In the genomic region with DNA sequence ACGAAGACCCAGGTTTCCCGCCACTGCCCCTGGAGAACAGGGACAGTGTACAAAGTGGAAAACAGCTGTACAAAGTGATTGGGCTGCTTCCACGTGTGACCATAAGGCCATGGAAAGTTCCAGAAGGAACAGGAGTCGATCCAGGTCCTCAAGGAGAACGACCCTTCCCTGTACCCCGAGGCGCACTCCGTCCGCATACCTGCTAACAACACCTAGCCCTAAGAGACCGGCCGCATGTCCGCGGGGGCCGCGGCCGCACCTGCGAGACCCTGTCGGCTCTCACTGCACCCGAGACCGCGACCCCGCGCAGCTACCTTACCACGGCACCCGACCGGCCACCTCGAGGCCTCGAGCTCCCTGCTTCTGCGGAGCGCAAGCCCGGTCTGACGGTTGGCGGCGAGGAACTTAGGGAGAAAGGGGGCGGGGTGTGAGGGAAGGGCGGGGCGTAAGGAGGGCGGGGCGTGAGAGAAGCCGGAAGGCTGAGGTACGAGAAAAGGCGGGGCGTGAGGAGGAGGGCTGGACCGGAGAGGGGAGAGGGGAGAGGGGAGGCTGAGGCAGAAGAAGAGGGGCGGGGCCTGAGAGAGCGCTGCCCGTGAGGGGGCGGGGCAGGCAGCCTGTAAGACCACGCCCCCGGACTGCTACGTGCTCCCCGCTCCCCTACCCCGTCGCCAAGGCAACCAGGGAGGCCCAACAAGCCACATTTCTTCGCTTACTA, we compare ENCODE assay signal across 8 mouse cellular contexts. TPM values are rescaled to one million over a fixed set of nuclear protein-coding genes. Genes with fewer than 3 reads are reported as not detected.
DNase-seq lines count a peak whose midpoint lies in the region; ATAC-seq and TF ChIP-seq lines count a peak whose summit lies in the region.

A gene (minus strand): TSS at position 413 of the 715 bp plus-strand sequence.

- no peak for TF ChIP-seq EP300 in heart, adult 2 months (IDR thresholded peaks at IDR 0.05; ENCODE audit: insufficient read depth, low read depth, low read length)

- peak within 1 kb of the TSS; percentile 66 for H3K4me2 ChIP-seq in limb, embryonic 13.5 days (replicated peaks)
- H3K4me2 ChIP-seq in midbrain, embryonic 14.5 days (ENCODE audit: low read length) = peak within 1 kb of the TSS; percentile 67

- peak; percentile 63 for DNase-seq in adrenal gland, adult 8-10 months
- DNase-seq in embryonic facial prominence, embryonic 10.5 days (ENCODE audit: low spot score) = peak; percentile 96
- DNase-seq in heart, adult 2 months = peak; percentile 47 to 55
- DNase-seq in kidney, adult 18-20 months = peak; percentile 73
- DNase-seq in midbrain, embryonic 14.5 days = peak; percentile 94
- DNase-seq in yolk sac, embryonic 10.5 days (ENCODE audit: low spot score) = peak; percentile 87

- no peak for TF ChIP-seq CTCF in heart, adult 2 months (IDR thresholded peaks at IDR 0.05)
- no peak for TF ChIP-seq CTCF in small intestine, adult 2 months (IDR thresholded peaks at IDR 0.05; ENCODE audit: extremely low read depth, insufficient read length, insufficient replicate concordance, low read depth, low read length)

- H3K9ac ChIP-seq in heart, adult 2 months (ENCODE audit: low read depth, low read length) = no peak within 1 kb of the TSS; the same call in 1 of the 2 replicates
- peak within 1 kb of the TSS; percentile 46; the same call in 1 of the 2 replicates for H3K9ac ChIP-seq in limb, embryonic 13.5 days
- H3K9ac ChIP-seq in midbrain, embryonic 14.5 days (replicated peaks; ENCODE audit: low read length) = peak within 1 kb of the TSS; percentile 24; the same call in 1 of the 2 replicates

- H3K27ac ChIP-seq in embryonic facial prominence, embryonic 10.5 days (replicated peaks) = peak within 1 kb of the TSS; percentile 66
- no peak within 1 kb of the TSS for H3K27ac ChIP-seq in heart, adult 2 months
- no peak within 1 kb of the TSS for H3K27ac ChIP-seq in limb, embryonic 13.5 days
- no peak within 1 kb of the TSS for H3K27ac ChIP-seq in midbrain, embryonic 14.5 days (replicated peaks; ENCODE audit: low read depth, low read length)
- H3K27ac ChIP-seq in small intestine, adult 2 months (ENCODE audit: insufficient read depth, low read depth, low read length) = no peak within 1 kb of the TSS

- no peaks in the 10 kb centered on the region for H3K79me2 ChIP-seq in heart, adult 2 months (replicated peaks; ENCODE audit: control insufficient read depth, insufficient read depth, low read length)

- H3K4me3 ChIP-seq in embryonic facial prominence, embryonic 10.5 days = peak within 1 kb of the TSS; percentile 61
- peak within 1 kb of the TSS; percentile 20; the same call in 1 of the 2 replicates for H3K4me3 ChIP-seq in heart, adult 2 months
- H3K4me3 ChIP-seq in limb, embryonic 13.5 days = peak within 1 kb of the TSS; percentile 44
- H3K4me3 ChIP-seq in midbrain, embryonic 14.5 days (replicated peaks; ENCODE audit: low read depth, low read length) = peak within 1 kb of the TSS; percentile 42
- H3K4me3 ChIP-seq in small intestine, adult 2 months (ENCODE audit: low read depth, low read length) = peak within 1 kb of the TSS; percentile 49

- ATAC-seq in limb, embryonic 13.5 days (ENCODE audit: low FRiP score, low read depth) = peak; percentile 92
- ATAC-seq in midbrain, embryonic 14.5 days (ENCODE audit: low FRiP score, low TSS enrichment) = peak; percentile 91

- no peak for TF ChIP-seq POLR2A in heart, adult 2 months (IDR thresholded peaks at IDR 0.05; ENCODE audit: insufficient read depth, low read depth, low read length)
- no peak; the same call in 1 of the 2 replicates for TF ChIP-seq POLR2A in small intestine, adult 2 months (IDR thresholded peaks at IDR 0.05; ENCODE audit: low read depth, low read length)

- WGBS in embryonic facial prominence, embryonic 10.5 days = 15% methylated on average over 53 of the region's 55 CpGs
- 14% methylated on average over 51 of the region's 55 CpGs for WGBS in heart, adult 2 months
- WGBS in limb, embryonic 13.5 days = 15% methylated on average over 35 of the region's 55 CpGs
- 13% methylated on average over 53 of the region's 55 CpGs for WGBS in midbrain, embryonic 14.5 days
- WGBS in small intestine, adult 2 months = 11% methylated on average over 53 of the region's 55 CpGs

- no peaks in the 10 kb centered on the region for H3K36me3 ChIP-seq in embryonic facial prominence, embryonic 10.5 days (replicated peaks)
- H3K36me3 ChIP-seq in heart, adult 2 months (ENCODE audit: control insufficient read depth, insufficient read depth, low read length) = no peaks in the 10 kb centered on the region
- no peaks in the 10 kb centered on the region for H3K36me3 ChIP-seq in limb, embryonic 13.5 days
- no peaks in the 10 kb centered on the region for H3K36me3 ChIP-seq in midbrain, embryonic 14.5 days (ENCODE audit: control insufficient read depth, insufficient read depth, low read length)
- H3K36me3 ChIP-seq in small intestine, adult 2 months (ENCODE audit: control insufficient read depth, insufficient read depth, low read length) = no peaks in the 10 kb centered on the region

- H3K9me3 ChIP-seq in embryonic facial prominence, embryonic 10.5 days = no peaks in the 10 kb centered on the region
- no peaks in the 10 kb centered on the region for H3K9me3 ChIP-seq in limb, embryonic 13.5 days
- no peaks in the 10 kb centered on the region for H3K9me3 ChIP-seq in midbrain, embryonic 14.5 days (ENCODE audit: control insufficient read depth, low read length)

- peaks cover 14% of the 10 kb centered on the region for H3K4me1 ChIP-seq in embryonic facial prominence, embryonic 10.5 days
- H3K4me1 ChIP-seq in heart, adult 2 months (ENCODE audit: control insufficient read depth, insufficient read depth, low read length) = no peaks in the 10 kb centered on the region
- H3K4me1 ChIP-seq in limb, embryonic 13.5 days = peaks cover 8% of the 10 kb centered on the region; the same call in 1 of the 2 replicates
- no peaks in the 10 kb centered on the region for H3K4me1 ChIP-seq in midbrain, embryonic 14.5 days (ENCODE audit: control insufficient read depth, insufficient read depth, low read length)
- H3K4me1 ChIP-seq in small intestine, adult 2 months (ENCODE audit: control insufficient read depth, insufficient read depth, insufficient read length, low read length) = peaks cover 3% of the 10 kb centered on the region; the same call in 1 of the 2 replicates

- intact Hi-C loops in heart, adult 2 months (cut with DNase I) = loop anchor here (10.0 kb wide), 1 partner anchor 490 kb away; no protein-coding TSS in a partner anchor

- H3K27me3 ChIP-seq in embryonic facial prominence, embryonic 10.5 days (replicated peaks; ENCODE audit: low read depth, poor library complexity, severe bottlenecking) = peaks cover 13% of the 10 kb centered on the region; the same call in 1 of the 2 replicates
- no peaks in the 10 kb centered on the region for H3K27me3 ChIP-seq in heart, adult 2 months (ENCODE audit: control insufficient read depth, insufficient read depth, low read length)
- H3K27me3 ChIP-seq in limb, embryonic 13.5 days = no peaks in the 10 kb centered on the region
- H3K27me3 ChIP-seq in midbrain, embryonic 14.5 days (ENCODE audit: control insufficient read depth, insufficient read depth, low read length) = no peaks in the 10 kb centered on the region
- no peaks in the 10 kb centered on the region for H3K27me3 ChIP-seq in small intestine, adult 2 months (ENCODE audit: control insufficient read depth, insufficient read depth, low read length)

RNA-seq across cellular contexts. Expression of the gene that starts here (rescaled TPM):
- under 1 TPM; 0.26 to 0.71 (median 0.55) TPM for total RNA-seq in adrenal gland, adult 8-10 months (2022)
- 0.54 and 0.92 TPM in 2 replicates for polyA plus RNA-seq in embryonic facial prominence, embryonic 10.5 days (2016; fragmentation: Nextera tagmentation; extraction: Ambion mirVana)
- total RNA-seq in heart, adult 2 months (2021) = under 1 TPM in 1 of 2 experiments, not detected in 1; 0.09 TPM
- 0.18 TPM in 1 of 2 replicates, not detected in the other for polyA plus RNA-seq in heart, adult 2 months (2012; rRNA removed)
- 0.75 and 0.82 TPM in 2 replicates for polyA plus RNA-seq in limb, embryonic 13.5 days (2015; fragmentation: Nextera tagmentation; extraction: Ambion mirVana)
- polyA plus RNA-seq in midbrain, embryonic 14.5 days (2014; fragmentation: Nextera tagmentation; extraction: Ambion mirVana) = 0.24 and 0.43 TPM in 2 replicates
- polyA plus RNA-seq in small intestine, adult 2 months (2012; rRNA removed) = 0.03 and 0.04 TPM in 2 replicates

Comparison
In these comparisons a context has a peak if more than half of its experiments do, and no peak if none do; other contexts are left out.
1. Peak in DNase-seq in adrenal gland, adult 8-10 months; RNA of the gene not detected or under 1 TPM.
2. Peak in DNase-seq, H3K4me3 ChIP-seq and H3K27ac ChIP-seq in embryonic facial prominence, embryonic 10.5 days; RNA of the gene not detected or under 1 TPM.
3. Peak in DNase-seq and H3K4me3 ChIP-seq in heart, adult 2 months; RNA of the gene not detected or under 1 TPM.
4. Peak in ATAC-seq, H3K4me3 ChIP-seq, H3K9ac ChIP-seq and H3K4me2 ChIP-seq in limb, embryonic 13.5 days; RNA of the gene not detected or under 1 TPM.
5. Peak in DNase-seq, ATAC-seq, H3K4me3 ChIP-seq, H3K9ac ChIP-seq and H3K4me2 ChIP-seq in midbrain, embryonic 14.5 days; RNA of the gene not detected or under 1 TPM.